9 mouse cellular contexts compared by ENCODE assay signal in genomic region chr16:38729610-38730288, GRCm38 (mm10). TPM values are rescaled to one million over a fixed set of nuclear protein-coding genes. Genes with fewer than 3 reads are reported as not detected.
DNase-seq lines count a peak whose midpoint lies in the region; ATAC-seq and TF ChIP-seq lines count a peak whose summit lies in the region.
"Had no signal": no experiment of that assay in that cellular context is flagged by ENCODE, and none has a peak within 500 bp of the region (broad histone marks: within the 10 kb centered on the region; RNA-seq: fewer than 3 reads in every experiment).

No protein-coding gene starts in this region.

- H3K27me3 ChIP-seq in midbrain, embryonic 16.5 days (ENCODE audit: control insufficient read depth, insufficient read depth, low read depth, low read length), result no peaks in the 10 kb centered on the region
- H3K27me3 ChIP-seq in midbrain, embryonic 11.5 days (ENCODE audit: control insufficient read depth, insufficient read depth, low read length), result no peaks in the 10 kb centered on the region
- no peaks in the 10 kb centered on the region for H3K27me3 ChIP-seq in stomach, postnatal 0 days (ENCODE audit: control insufficient read depth, insufficient read depth, low read length)

- WGBS in midbrain, embryonic 16.5 days, result 60% methylated on average over 15 of the region's 15 CpGs
- 71% methylated on average over 15 of the region's 15 CpGs for WGBS in midbrain, embryonic 11.5 days
- WGBS in stomach, postnatal 0 days, result 32% methylated on average over 15 of the region's 15 CpGs

- peak; percentile 55 to 75 for DNase-seq in cerebellum, postnatal 10 days
- DNase-seq in cerebellum, adult 8-10 months, result no peak
- no peak for DNase-seq in midbrain, embryonic 11.5 days (ENCODE audit: low spot score, missing footprints)
- peak; percentile 43 to 77 for DNase-seq in layer of hippocampus, postnatal 14 days (ENCODE audit: low spot score in 2 of 2)
- DNase-seq in stomach, postnatal 0 days (ENCODE audit: low spot score), result peak; percentile 11
- DNase-seq in Muller cell, postnatal 12 days (ENCODE audit: inconsistent ontology term), result no peak

- H3K9me3 ChIP-seq in midbrain, embryonic 16.5 days (replicated peaks; ENCODE audit: control insufficient read depth, low read length, poor library complexity, severe bottlenecking), result no peaks in the 10 kb centered on the region
- H3K9me3 ChIP-seq in midbrain, embryonic 11.5 days (ENCODE audit: control insufficient read depth, low read length), result no peaks in the 10 kb centered on the region
- H3K9me3 ChIP-seq in stomach, postnatal 0 days (ENCODE audit: control insufficient read depth, low read length), result no peaks in the 10 kb centered on the region
- H3K9me3 ChIP-seq: G1E had no signal

- no peak overlapping the region for H3K4me3 ChIP-seq in midbrain, embryonic 16.5 days (ENCODE audit: low read depth, low read length)
- H3K4me3 ChIP-seq in midbrain, embryonic 11.5 days (ENCODE audit: low read depth, low read length), result no peak overlapping the region
- no peak overlapping the region for H3K4me3 ChIP-seq in stomach, postnatal 0 days (ENCODE audit: low read depth, low read length)

- ATAC-seq in midbrain, embryonic 16.5 days, result peak; percentile 76
- no peak for ATAC-seq in midbrain, embryonic 11.5 days (ENCODE audit: low FRiP score)
- peak; percentile 80 for ATAC-seq in granulocyte monocyte progenitor cell, adult 5-6 weeks (replicated peaks; ENCODE audit: poor library complexity, severe bottlenecking)
- ATAC-seq in stomach, postnatal 0 days (ENCODE audit: low FRiP score, low TSS enrichment), result peak; percentile 45; the same call in 1 of the 2 replicates

- no peak for TF ChIP-seq EP300 in stomach, postnatal 0 days (optimal IDR thresholded peaks at IDR 0.05)

- no peaks in the 10 kb centered on the region for H3K36me3 ChIP-seq in midbrain, embryonic 16.5 days (ENCODE audit: control insufficient read depth, insufficient read depth, low read length)
- H3K36me3 ChIP-seq in midbrain, embryonic 11.5 days (ENCODE audit: control insufficient read depth, insufficient read depth, low read length), result no peaks in the 10 kb centered on the region
- H3K36me3 ChIP-seq in stomach, postnatal 0 days (ENCODE audit: control insufficient read depth, insufficient read depth, low read length), result no peaks in the 10 kb centered on the region
- H3K36me3 ChIP-seq: G1E had no signal

- H3K4me2 ChIP-seq in midbrain, embryonic 16.5 days (ENCODE audit: low read length), result no peak overlapping the region
- no peak overlapping the region for H3K4me2 ChIP-seq in midbrain, embryonic 11.5 days
- peak overlapping the region; percentile 31 for H3K4me2 ChIP-seq in stomach, postnatal 0 days (replicated peaks; ENCODE audit: low read depth)

- no peak overlapping the region for H3K9ac ChIP-seq in midbrain, embryonic 16.5 days (ENCODE audit: low read depth, low read length)
- H3K9ac ChIP-seq in midbrain, embryonic 11.5 days (ENCODE audit: low read length), result no peak overlapping the region
- H3K9ac ChIP-seq in stomach, postnatal 0 days (ENCODE audit: low read length), result no peak overlapping the region

- H3K4me1 ChIP-seq in midbrain, embryonic 16.5 days (ENCODE audit: control insufficient read depth, insufficient read depth, low read length), result no peaks in the 10 kb centered on the region
- no peaks in the 10 kb centered on the region for H3K4me1 ChIP-seq in midbrain, embryonic 11.5 days (ENCODE audit: control insufficient read depth, insufficient read depth, low read length)
- H3K4me1 ChIP-seq in stomach, postnatal 0 days (replicated peaks; ENCODE audit: control insufficient read depth, insufficient read depth), result no peaks in the 10 kb centered on the region

- peak; percentile 92 for TF ChIP-seq CTCF in stomach, postnatal 0 days (IDR thresholded peaks at IDR 0.05; ENCODE audit: low read depth)

- H3K27ac ChIP-seq in midbrain, embryonic 16.5 days (ENCODE audit: low read length), result no peak overlapping the region
- H3K27ac ChIP-seq in midbrain, embryonic 11.5 days (ENCODE audit: low read depth, low read length), result no peak overlapping the region
- H3K27ac ChIP-seq in stomach, postnatal 0 days (replicated peaks), result no peak overlapping the region

RNA-seq across cellular contexts. Expression of gene B4galt4, which starts 12.3 kb away (rescaled TPM):
- 31.5 and 35.6 TPM in 2 replicates for polyA plus RNA-seq in midbrain, embryonic 16.5 days (2015; fragmentation: Nextera tagmentation; extraction: Ambion mirVana)
- 26.4 and 29.9 TPM in 2 replicates for polyA plus RNA-seq in midbrain, embryonic 11.5 days (2014; fragmentation: Nextera tagmentation; extraction: Ambion mirVana)
- 62.7 and 65.3 TPM in 2 replicates for total RNA-seq in granulocyte monocyte progenitor cell, adult 5-6 weeks (2014; fragmentation: Nextera tagmentation)
- 58.2 and 61.1 TPM in 2 replicates for total RNA-seq in granulocyte monocyte progenitor cell, adult 5-6 weeks (2017)
- total RNA-seq in layer of hippocampus, postnatal 14 days (2021), result 10 to 100 TPM; 28.1 to 35.9 TPM
- 9.1 and 9.3 TPM in 2 replicates for polyA plus RNA-seq in stomach, postnatal 0 days (2015; fragmentation: Nextera tagmentation; extraction: Ambion mirVana)
- total RNA-seq: G1E had no signal
- polyA plus RNA-seq: G1E had no signal

RNA-seq across cellular contexts. Expression of gene Arhgap31, which starts 16.7 kb away (rescaled TPM):
- 3.7 and 4.1 TPM in 2 replicates for polyA plus RNA-seq in midbrain, embryonic 16.5 days (2015; fragmentation: Nextera tagmentation; extraction: Ambion mirVana)
- 7.1 and 8.4 TPM in 2 replicates for polyA plus RNA-seq in midbrain, embryonic 11.5 days (2014; fragmentation: Nextera tagmentation; extraction: Ambion mirVana)
- 17.4 and 18.3 TPM in 2 replicates for total RNA-seq in granulocyte monocyte progenitor cell, adult 5-6 weeks (2014; fragmentation: Nextera tagmentation)
- total RNA-seq in granulocyte monocyte progenitor cell, adult 5-6 weeks (2017), result 6.5 and 7.7 TPM in 2 replicates
- 10 to 100 TPM; 24.1 to 25.4 TPM for total RNA-seq in layer of hippocampus, postnatal 14 days (2021)
- 3.1 and 3.4 TPM in 2 replicates for polyA plus RNA-seq in stomach, postnatal 0 days (2015; fragmentation: Nextera tagmentation; extraction: Ambion mirVana)

Comparison
In these comparisons a context has a peak if more than half of its experiments do, and no peak if none do; other contexts are left out.
1. DNase-seq: peak in cerebellum, postnatal 10 days (2 of 2), layer of hippocampus, postnatal 14 days (2 of 2) and stomach, postnatal 0 days (single experiment); none in cerebellum, adult 8-10 months (single experiment), midbrain, embryonic 11.5 days (single experiment) and Muller cell, postnatal 12 days (single experiment).